Mouse (Mus musculus) limb, embryonic 11.5 days (tissue): ENCODE results near the gene Gm39653. TPM values are rescaled to one million over a fixed set of nuclear protein-coding genes. Genes with fewer than 3 reads are reported as not detected.

Experiments
- ATAC-seq: fragments of 200-750 bp; cut with Nextera tagmentation; 2 replicates; pipeline ENCODE4 v1.8.0; 2017; ENCODE audit warnings: low read depth; ENCODE audit not compliant: insufficient number of reproducible peaks, low FRiP score, low TSS enrichment
- DNase-seq: peaks from one replicate; pipeline ENCODE4 v3.0.0-alpha.2; 2015; ENCODE audit warnings: low spot score
- H3K27ac ChIP-seq: fragments of 300-500 bp; sonication (generic); replicated peaks from 2 replicates; pipeline ENCODE4 v1.5.1; 2014; ENCODE audit warnings: low read depth, mild to moderate bottlenecking, low read length
- H3K27me3 ChIP-seq: fragments of 300-500 bp; sonication (generic); 2 replicates; pipeline ENCODE4 v1.6.1; 2014; ENCODE audit warnings: mild to moderate bottlenecking, low read length, mixed read lengths; ENCODE audit not compliant: control insufficient read depth, insufficient read depth
- H3K36me3 ChIP-seq: fragments of 300-500 bp; sonication (generic); 2 replicates; pipeline ENCODE4 v1.6.1; 2014; ENCODE audit warnings: mild to moderate bottlenecking, low read length, moderate library complexity, mixed read lengths; ENCODE audit not compliant: control insufficient read depth, insufficient read depth
- H3K4me1 ChIP-seq: fragments of 300-500 bp; sonication (generic); 2 replicates; pipeline ENCODE4 v1.6.1; 2014; ENCODE audit warnings: low read length, mixed read lengths; ENCODE audit not compliant: control insufficient read depth, insufficient read depth
- H3K4me2 ChIP-seq: fragments of 300-500 bp; sonication (generic); 2 replicates; pipeline ENCODE4 v1.6.1; 2014; ENCODE audit warnings: low read depth, mild to moderate bottlenecking, moderate library complexity; ENCODE audit not compliant: severe bottlenecking
- H3K4me3 ChIP-seq: fragments of 300-500 bp; sonication (generic); 2 replicates; pipeline ENCODE4 v1.5.1; 2014; ENCODE audit warnings: low read depth, low read length
- H3K9ac ChIP-seq: fragments of 300-500 bp; sonication (generic); 2 replicates; pipeline ENCODE4 v1.6.1; 2014; ENCODE audit warnings: mild to moderate bottlenecking, low read length
- H3K9me3 ChIP-seq: fragments of 300-500 bp; sonication (generic); 2 replicates; pipeline ENCODE4 v1.6.1; 2016; ENCODE audit warnings: low read length; ENCODE audit not compliant: control insufficient read depth
- WGBS: fragments of 180-500 bp; shearing (Covaris S2); extraction: QIAGEN DNeasy Blood & Tissue Kit; methylation state at CpG from one replicate; pipeline ENCODE4 v1.1.7; 2014; 5-methylcytosine and 5-hydroxymethylcytosine counted together
- polyA plus RNA-seq: library from polyadenylated mRNA; unstranded; fragments of >200 nt; fragmentation: Nextera tagmentation; extraction: Ambion mirVana; gene quantifications from 2 replicates; pipeline ENCODE4 v1.2.1, GENCODE M21; 2014

Gm39653 gene
- polyA plus RNA-seq, 1 experiment from 2014 or later: not detected

DNA sequence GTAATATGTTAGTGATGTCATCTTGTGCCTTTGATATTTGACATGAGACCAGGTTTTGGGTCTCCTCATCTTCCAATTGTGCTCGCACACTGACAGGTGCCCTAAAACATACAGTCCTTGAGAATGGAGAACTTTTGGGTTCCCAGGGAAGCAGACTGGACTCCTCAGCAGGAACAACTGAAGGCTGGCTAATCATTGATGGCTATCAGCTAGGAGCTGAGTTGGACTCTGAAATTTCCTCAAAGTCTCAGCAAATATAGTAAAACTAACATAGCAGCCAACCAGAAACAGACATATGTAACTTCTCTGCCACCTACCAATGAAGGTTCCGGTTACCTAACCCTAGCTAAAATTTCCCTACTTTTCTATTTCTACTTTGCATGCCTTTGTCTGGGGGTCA lies 50.3 kb downstream of the Gm39653 start:
- Histone ChIP-seq H3K4me2 (no peak overlapping the region), H3K36me3 (no peaks in the 10 kb centered on the region), H3K4me3 (no peak overlapping the region), H3K9me3 (no peaks in the 10 kb centered on the region), H3K27me3 (no peaks in the 10 kb centered on the region), H3K9ac (no peak overlapping the region), H3K27ac (no peak overlapping the region), H3K4me1 (no peaks in the 10 kb centered on the region)
- ATAC-seq: no peak
- 97% methylated on average over 2 of the region's 2 CpGs for WGBS
- DNase-seq: no peak

- no peak for ATAC-seq
- no peak for DNase-seq
- Histone ChIP-seq H3K36me3 (no peaks in the 10 kb centered on the region), H3K9me3 (no peaks in the 10 kb centered on the region), H3K27ac (no peak overlapping the region), H3K9ac (no peak overlapping the region), H3K27me3 (no peaks in the 10 kb centered on the region), H3K4me1 (no peaks in the 10 kb centered on the region), H3K4me2 (no peak overlapping the region), H3K4me3 (no peak overlapping the region)
- 36% methylated on average over 9 of the region's 9 CpGs for WGBS
These were observed 51.6 kb downstream of the Gm39653 start for GRCm38 (mm10) chr1:63667201-63667948.

DNA sequence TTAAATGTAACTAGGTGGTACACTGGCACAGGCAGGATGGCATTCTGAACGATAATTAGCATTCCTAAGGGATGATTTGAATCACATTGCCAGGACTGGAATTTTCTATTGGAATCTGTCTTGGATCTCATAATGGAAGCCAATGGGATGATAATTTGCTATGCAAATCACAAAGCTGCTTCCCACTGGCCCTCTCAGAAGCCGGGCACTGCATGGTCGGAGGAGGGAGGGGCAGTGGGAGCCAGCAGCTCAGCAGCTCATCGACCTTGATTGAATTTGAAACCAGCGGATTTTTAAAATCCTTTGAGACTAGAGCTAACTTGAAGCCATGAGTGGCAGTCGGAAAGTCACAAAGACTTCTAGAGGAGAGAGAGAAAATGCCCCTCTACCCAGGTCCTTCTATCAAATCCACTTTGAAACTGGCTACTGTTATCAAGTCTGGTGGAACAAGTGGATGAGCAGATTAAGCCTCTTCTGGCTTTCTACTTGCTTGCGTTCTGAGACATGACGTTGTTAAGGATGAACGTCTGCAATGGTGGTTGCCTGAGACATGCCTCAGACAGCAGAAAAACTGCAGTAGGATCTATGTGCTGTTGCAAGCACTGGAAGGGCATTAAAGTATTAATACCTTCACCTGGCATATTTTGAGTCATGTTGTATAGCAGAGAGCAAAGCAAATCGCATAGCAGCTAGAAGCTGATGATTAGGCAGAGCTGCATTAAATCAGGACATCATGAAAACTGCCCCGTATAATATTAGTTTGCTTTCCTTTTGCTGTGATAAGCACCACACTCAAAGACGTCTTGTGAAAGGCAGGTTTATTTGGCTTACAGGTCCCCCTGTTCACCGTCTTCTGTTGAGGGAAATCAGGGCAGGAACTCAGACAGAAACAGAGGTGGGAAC lies 52.4 kb downstream of the Gm39653 start:
- Histone ChIP-seq H3K27me3 (no peaks in the 10 kb centered on the region), H3K9me3 (no peaks in the 10 kb centered on the region), H3K4me2 (no peak overlapping the region), H3K27ac (no peak overlapping the region), H3K4me3 (no peak overlapping the region), H3K9ac (no peak overlapping the region), H3K36me3 (no peaks in the 10 kb centered on the region), H3K4me1 (no peaks in the 10 kb centered on the region)
- DNase-seq (no peak), ATAC-seq (no peak)
- 26% methylated on average over 13 of the region's 13 CpGs for WGBS

DNA sequence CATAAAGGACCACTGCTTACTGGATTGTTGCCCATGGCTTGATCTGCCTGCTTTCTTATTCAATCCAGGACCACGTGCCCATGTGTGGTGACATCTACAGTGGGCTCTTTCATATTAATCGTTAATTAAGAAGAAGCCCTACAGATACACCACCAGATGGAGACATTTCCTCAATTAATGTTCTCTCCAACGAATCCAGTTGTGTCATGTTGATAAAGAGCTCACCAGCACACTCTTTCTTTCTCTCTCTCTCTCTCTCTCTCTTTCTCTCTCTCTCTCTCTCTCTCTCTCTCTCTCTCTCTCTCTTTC lies 53.0 kb downstream of the Gm39653 start:
- no peaks in the 10 kb centered on the region for H3K27me3 ChIP-seq
- ATAC-seq (no peak), DNase-seq (no peak)
- no peaks in the 10 kb centered on the region for H3K4me1 ChIP-seq
- H3K4me2 ChIP-seq: no peak overlapping the region
- H3K36me3 ChIP-seq: no peaks in the 10 kb centered on the region
- WGBS: 8% methylated on average over 3 of the region's 3 CpGs
- no peaks in the 10 kb centered on the region for H3K9me3 ChIP-seq
- no peak overlapping the region for H3K27ac ChIP-seq
- H3K9ac ChIP-seq: no peak overlapping the region
- H3K4me3 ChIP-seq: no peak overlapping the region

Other genes with a start within 250 kb of the Gm39653 start
- gene Adam23, start 170.1 kb upstream of the Gm39653 start, polyA plus RNA-seq: 3.7 and 4.1 TPM in 2 replicates
- not detected in 2 replicates for gene Dytn, start 71.0 kb downstream of the Gm39653 start, polyA plus RNA-seq
- 0.16 TPM in 1 of 2 replicates, not detected in the other for gene Mdh1b, start 114.3 kb downstream of the Gm39653 start, polyA plus RNA-seq
- gene Fastkd2, start 114.6 kb downstream of the Gm39653 start, polyA plus RNA-seq: 75.3 and 76.9 TPM in 2 replicates
- gene 4933402D24Rik, start 153.3 kb downstream of the Gm39653 start, polyA plus RNA-seq: 0.10 and 0.19 TPM in 2 replicates